Mouse (Mus musculus) splenic B cell, adult 2 months (primary cell): ENCODE data around the gene Txndc2.

Source experiments
- DNase-seq: peaks from one replicate; pipeline ENCODE4 v3.0.0-alpha.2; 2011; ENCODE audit warnings: low read depth, low spot score
- H3K27me3 ChIP-seq: 2 replicates; pipeline ENCODE4 v1.6.1; 2012; ENCODE audit warnings: mild to moderate bottlenecking, low read length, moderate library complexity, mixed read lengths; ENCODE audit not compliant: control insufficient read depth, poor library complexity, insufficient read depth, severe bottlenecking
- H3K36me3 ChIP-seq: 2 replicates; pipeline ENCODE4 v1.6.1; 2012; ENCODE audit warnings: mild to moderate bottlenecking, low read length, moderate library complexity, mixed read lengths; ENCODE audit not compliant: control insufficient read depth, poor library complexity, insufficient read depth, severe bottlenecking

The Txndc2 gene

GRCm38 (mm10) chr17:65666388-65667161, 24.6 kb upstream of the Txndc2 start:
- no peaks in the 10 kb centered on the region for H3K36me3 ChIP-seq
- no peak for DNase-seq
- no peaks in the 10 kb centered on the region for H3K27me3 ChIP-seq

GRCm38 (mm10) chr17:65665786-65666387, 23.9 kb upstream of the Txndc2 start:
- H3K27me3 ChIP-seq, result no peaks in the 10 kb centered on the region
- no peak for DNase-seq
- no peaks in the 10 kb centered on the region for H3K36me3 ChIP-seq

GRCm38 (mm10) chr17:65663329-65664078, 21.5 kb upstream of the Txndc2 start:
- no peaks in the 10 kb centered on the region for H3K36me3 ChIP-seq
- DNase-seq, result no peak
- no peaks in the 10 kb centered on the region for H3K27me3 ChIP-seq

- Histone ChIP-seq H3K36me3 (no peaks in the 10 kb centered on the region), H3K27me3 (no peaks in the 10 kb centered on the region)
- DNase-seq, result no peak
Observed at GRCm38 (mm10) chr17:65662662-65663061, 20.7 kb upstream of the Txndc2 start.

GRCm38 (mm10) chr17:65658416-65658815, 16.4 kb upstream of the Txndc2 start:
- Histone ChIP-seq H3K36me3 (no peaks in the 10 kb centered on the region), H3K27me3 (no peaks in the 10 kb centered on the region)
- DNase-seq, result no peak

GRCm38 (mm10) chr17:65657958-65658357, 16.0 kb upstream of the Txndc2 start:
- DNase-seq, result no peak
- Histone ChIP-seq H3K27me3 (no peaks in the 10 kb centered on the region), H3K36me3 (no peaks in the 10 kb centered on the region)

GRCm38 (mm10) chr17:65656731-65657130, 14.8 kb upstream of the Txndc2 start:
- H3K27me3 ChIP-seq, result no peaks in the 10 kb centered on the region
- DNase-seq, result no peak
- H3K36me3 ChIP-seq, result no peaks in the 10 kb centered on the region

- DNase-seq, result no peak
- H3K27me3 ChIP-seq, result no peaks in the 10 kb centered on the region
- no peaks in the 10 kb centered on the region for H3K36me3 ChIP-seq
Observed at GRCm38 (mm10) chr17:65656076-65656475, 14.1 kb upstream of the Txndc2 start.

GRCm38 (mm10) chr17:65655608-65656007, 13.6 kb upstream of the Txndc2 start:
- no peak for DNase-seq
- no peaks in the 10 kb centered on the region for H3K27me3 ChIP-seq
- no peaks in the 10 kb centered on the region for H3K36me3 ChIP-seq

GRCm38 (mm10) chr17:65650598-65650997, 8.6 kb upstream of the Txndc2 start:
- H3K27me3 ChIP-seq, result no peaks in the 10 kb centered on the region
- no peak for DNase-seq
- H3K36me3 ChIP-seq, result no peaks in the 10 kb centered on the region

GRCm38 (mm10) chr17:65649175-65649493, 7.2 kb upstream of the Txndc2 start:
- H3K36me3 ChIP-seq, result no peaks in the 10 kb centered on the region
- DNase-seq, result no peak
- no peaks in the 10 kb centered on the region for H3K27me3 ChIP-seq

- Histone ChIP-seq H3K27me3 (no peaks in the 10 kb centered on the region), H3K36me3 (no peaks in the 10 kb centered on the region)
- no peak for DNase-seq
Observed at GRCm38 (mm10) chr17:65648371-65649174, 6.6 kb upstream of the Txndc2 start.

- H3K36me3 ChIP-seq, result no peaks in the 10 kb centered on the region
- no peak for DNase-seq
- H3K27me3 ChIP-seq, result no peaks in the 10 kb centered on the region
Observed at GRCm38 (mm10) chr17:65647961-65648360, 6.0 kb upstream of the Txndc2 start.

- no peak for DNase-seq
- Histone ChIP-seq H3K36me3 (no peaks in the 10 kb centered on the region), H3K27me3 (no peaks in the 10 kb centered on the region)
Observed at GRCm38 (mm10) chr17:65647226-65647625, 5.3 kb upstream of the Txndc2 start.
